Mouse (Mus musculus): Measurements from ENCODE around the gene Dynlt1b. TPM values are rescaled to one million over a fixed set of nuclear protein-coding genes. Genes with fewer than 3 reads are reported as not detected.
A peak's percentile ranks its signal among the peaks of the same experiment; 100 is the strongest.
"Not testable (repeated sequence)": the region's sequence is repeated elsewhere in the genome, so short reads cannot be mapped to it uniquely, and the experiment has no call there.

Gene Dynlt1b
- 613 and 620 TPM in 2 replicates for polyA plus RNA-seq (2014; fragmentation: Nextera tagmentation; extraction: Ambion mirVana)

- peak within 1 kb of the TSS; percentile 51 for H3K4me3 ChIP-seq (ENCODE audit: low read depth, low read length)
- not testable (repeated sequence) for H3K36me3 ChIP-seq (ENCODE audit: control insufficient read depth, insufficient read depth, low read length); H3K4me1 ChIP-seq (replicated peaks; ENCODE audit: control insufficient read depth, insufficient read depth, low read length); H3K9me3 ChIP-seq (ENCODE audit: control insufficient read depth, low read length); H3K27me3 ChIP-seq (replicated peaks; ENCODE audit: control insufficient read depth, insufficient read depth, low read length)
- peak within 1 kb of the TSS; percentile 47 for H3K4me2 ChIP-seq (ENCODE audit: low read length)
- H3K27ac ChIP-seq (ENCODE audit: low read depth), result peak within 1 kb of the TSS; percentile 75
- ATAC-seq (replicated peaks; ENCODE audit: low FRiP score, low TSS enrichment, low read depth) (peak; percentile 96), DNase-seq (ENCODE audit: low spot score) (peak; percentile 100)
- WGBS, result under 1% methylated on average over 27 of the region's 27 CpGs
- H3K9ac ChIP-seq (ENCODE audit: low read length), result peak within 1 kb of the TSS; percentile 66
These were observed at the start of gene Dynlt1b for GRCm38 (mm10) chr17:6429945-6430344. Dynlt1b (plus strand) TSS chr17:6430112.

GRCm38 (mm10) chr17:6380182-6380841 is 49.6 kb upstream of the Dynlt1b start:
- not testable (repeated sequence) for H3K4me2 ChIP-seq (ENCODE audit: low read length); H3K27me3 ChIP-seq (replicated peaks; ENCODE audit: control insufficient read depth, insufficient read depth, low read length); ATAC-seq (replicated peaks; ENCODE audit: low FRiP score, low TSS enrichment, low read depth); H3K9ac ChIP-seq (ENCODE audit: low read length); H3K36me3 ChIP-seq (ENCODE audit: control insufficient read depth, insufficient read depth, low read length); H3K27ac ChIP-seq (ENCODE audit: low read depth); H3K9me3 ChIP-seq (ENCODE audit: control insufficient read depth, low read length); H3K4me1 ChIP-seq (replicated peaks; ENCODE audit: control insufficient read depth, insufficient read depth, low read length); H3K4me3 ChIP-seq (ENCODE audit: low read depth, low read length); DNase-seq (ENCODE audit: low spot score)
- no CpG with 5 or more reads among the region's 8 CpGs for WGBS

GRCm38 (mm10) chr17:6381071-6381682 is 48.7 kb upstream of the Dynlt1b start:
- H3K4me2 ChIP-seq (ENCODE audit: low read length); H3K4me1 ChIP-seq (replicated peaks; ENCODE audit: control insufficient read depth, insufficient read depth, low read length); H3K4me3 ChIP-seq (ENCODE audit: low read depth, low read length); DNase-seq (ENCODE audit: low spot score); H3K36me3 ChIP-seq (ENCODE audit: control insufficient read depth, insufficient read depth, low read length); H3K27me3 ChIP-seq (replicated peaks; ENCODE audit: control insufficient read depth, insufficient read depth, low read length); H3K9me3 ChIP-seq (ENCODE audit: control insufficient read depth, low read length); H3K9ac ChIP-seq (ENCODE audit: low read length); ATAC-seq (replicated peaks; ENCODE audit: low FRiP score, low TSS enrichment, low read depth); H3K27ac ChIP-seq (ENCODE audit: low read depth): not testable (repeated sequence)
- WGBS, result no CpG with 5 or more reads among the region's 8 CpGs

GRCm38 (mm10) chr17:6386927-6387326 is 43.0 kb upstream of the Dynlt1b start:
- H3K27ac ChIP-seq (ENCODE audit: low read depth); DNase-seq (ENCODE audit: low spot score); H3K36me3 ChIP-seq (ENCODE audit: control insufficient read depth, insufficient read depth, low read length); H3K4me3 ChIP-seq (ENCODE audit: low read depth, low read length); H3K4me2 ChIP-seq (ENCODE audit: low read length); H3K27me3 ChIP-seq (replicated peaks; ENCODE audit: control insufficient read depth, insufficient read depth, low read length); H3K9me3 ChIP-seq (ENCODE audit: control insufficient read depth, low read length); H3K9ac ChIP-seq (ENCODE audit: low read length); H3K4me1 ChIP-seq (replicated peaks; ENCODE audit: control insufficient read depth, insufficient read depth, low read length): not testable (repeated sequence)
- ATAC-seq (replicated peaks; ENCODE audit: low FRiP score, low TSS enrichment, low read depth), result peak; percentile 75
- WGBS, result no CpG with 5 or more reads among the region's 4 CpGs

- not testable (repeated sequence) for H3K4me3 ChIP-seq (ENCODE audit: low read depth, low read length); H3K36me3 ChIP-seq (ENCODE audit: control insufficient read depth, insufficient read depth, low read length); H3K4me1 ChIP-seq (replicated peaks; ENCODE audit: control insufficient read depth, insufficient read depth, low read length); H3K9ac ChIP-seq (ENCODE audit: low read length); ATAC-seq (replicated peaks; ENCODE audit: low FRiP score, low TSS enrichment, low read depth); H3K4me2 ChIP-seq (ENCODE audit: low read length); DNase-seq (ENCODE audit: low spot score); H3K27ac ChIP-seq (ENCODE audit: low read depth); H3K27me3 ChIP-seq (replicated peaks; ENCODE audit: control insufficient read depth, insufficient read depth, low read length); H3K9me3 ChIP-seq (ENCODE audit: control insufficient read depth, low read length)
- no CpG with 5 or more reads among the region's 9 CpGs for WGBS
These were observed 42.5 kb upstream of the Dynlt1b start for GRCm38 (mm10) chr17:6387380-6387911.

- WGBS, result 88% methylated on average over 1 of the region's 7 CpGs
- H3K27ac ChIP-seq (ENCODE audit: low read depth); H3K4me2 ChIP-seq (ENCODE audit: low read length); H3K4me1 ChIP-seq (replicated peaks; ENCODE audit: control insufficient read depth, insufficient read depth, low read length); H3K9ac ChIP-seq (ENCODE audit: low read length); ATAC-seq (replicated peaks; ENCODE audit: low FRiP score, low TSS enrichment, low read depth); H3K36me3 ChIP-seq (ENCODE audit: control insufficient read depth, insufficient read depth, low read length); H3K4me3 ChIP-seq (ENCODE audit: low read depth, low read length); H3K9me3 ChIP-seq (ENCODE audit: control insufficient read depth, low read length); DNase-seq (ENCODE audit: low spot score); H3K27me3 ChIP-seq (replicated peaks; ENCODE audit: control insufficient read depth, insufficient read depth, low read length): not testable (repeated sequence)
These were observed 40.4 kb upstream of the Dynlt1b start for GRCm38 (mm10) chr17:6389463-6389862.

GRCm38 (mm10) chr17:6390731-6391130 is 39.2 kb upstream of the Dynlt1b start:
- H3K9me3 ChIP-seq (ENCODE audit: control insufficient read depth, low read length); H3K4me2 ChIP-seq (ENCODE audit: low read length); H3K27me3 ChIP-seq (replicated peaks; ENCODE audit: control insufficient read depth, insufficient read depth, low read length); DNase-seq (ENCODE audit: low spot score); H3K27ac ChIP-seq (ENCODE audit: low read depth); ATAC-seq (replicated peaks; ENCODE audit: low FRiP score, low TSS enrichment, low read depth); H3K4me1 ChIP-seq (replicated peaks; ENCODE audit: control insufficient read depth, insufficient read depth, low read length); H3K4me3 ChIP-seq (ENCODE audit: low read depth, low read length); H3K9ac ChIP-seq (ENCODE audit: low read length); H3K36me3 ChIP-seq (ENCODE audit: control insufficient read depth, insufficient read depth, low read length): not testable (repeated sequence)
- WGBS, result 100% methylated on average over 1 of the region's 2 CpGs

GRCm38 (mm10) chr17:6391736-6392135 is 38.2 kb upstream of the Dynlt1b start:
- not testable (repeated sequence) for H3K36me3 ChIP-seq (ENCODE audit: control insufficient read depth, insufficient read depth, low read length); ATAC-seq (replicated peaks; ENCODE audit: low FRiP score, low TSS enrichment, low read depth); H3K27ac ChIP-seq (ENCODE audit: low read depth); DNase-seq (ENCODE audit: low spot score); H3K9me3 ChIP-seq (ENCODE audit: control insufficient read depth, low read length); H3K4me2 ChIP-seq (ENCODE audit: low read length); H3K9ac ChIP-seq (ENCODE audit: low read length); H3K4me1 ChIP-seq (replicated peaks; ENCODE audit: control insufficient read depth, insufficient read depth, low read length); H3K4me3 ChIP-seq (ENCODE audit: low read depth, low read length); H3K27me3 ChIP-seq (replicated peaks; ENCODE audit: control insufficient read depth, insufficient read depth, low read length)
- WGBS, result 88% methylated on average over 5 of the region's 6 CpGs

Data from intestine, embryonic 14.5 days (tissue).